Mouse (Mus musculus) embryonic fibroblast, embryonic 13.5 days (primary cell): ENCODE measurements around the gene Gm10024.

Experiments used
- CTCF ChIP-seq: IDR thresholded peaks from 2 replicates; pipeline ENCODE4 v1.5.1; 2011; ENCODE audit warnings: mild to moderate bottlenecking, control low read depth, low read length, moderate library complexity, borderline replicate concordance; ENCODE audit not compliant: insufficient read depth
- POLR2A ChIP-seq: IDR thresholded peaks from 2 replicates; pipeline ENCODE4 v1.6.1; 2011; ENCODE audit warnings: low read depth, mild to moderate bottlenecking, control low read depth, low read length, moderate library complexity

DNA sequence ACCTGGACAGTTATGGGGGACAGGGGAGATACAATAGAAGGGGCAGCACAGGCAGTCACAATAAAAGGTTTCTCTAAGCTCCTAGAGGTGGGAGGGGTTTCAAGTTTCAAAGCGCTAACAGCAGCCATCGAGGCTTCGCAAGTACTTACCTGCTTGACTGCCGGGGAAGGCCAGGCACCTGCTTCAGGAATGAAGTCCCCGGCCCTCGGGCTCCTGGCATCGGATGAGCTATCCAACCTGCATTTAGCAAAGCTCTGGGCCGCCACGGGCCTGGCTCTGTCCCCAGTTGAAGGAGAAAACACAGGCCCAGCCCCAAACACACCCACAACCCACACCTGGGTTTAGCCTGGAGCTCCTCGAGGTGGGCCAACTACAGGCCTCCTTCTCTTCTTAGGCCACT is 24.2 kb upstream of the Gm10024 start:
- no peak for TF ChIP-seq POLR2A
- no peak for TF ChIP-seq CTCF
